Mouse (Mus musculus): ENCODE measurements around the gene Hexim1. TPM values are rescaled to one million over a fixed set of nuclear protein-coding genes. Genes with fewer than 3 reads are reported as not detected.

The Hexim1 gene
- total RNA-seq, 2 experiments from 2014 or later: 23.3 to 23.6 TPM

- DNase-seq (ENCODE audit: low spot score): no peak
Observed at GRCm38 (mm10) chr11:103096979-103097894, 18.8 kb upstream of the Hexim1 start.

GRCm38 (mm10) chr11:103098531-103099190 is 17.4 kb upstream of the Hexim1 start:
- no peak for DNase-seq (ENCODE audit: low spot score)

GRCm38 (mm10) chr11:103099352-103099940 is 16.6 kb upstream of the Hexim1 start:
- no peak for DNase-seq (ENCODE audit: low spot score)

- DNase-seq (ENCODE audit: low spot score): no peak
Observed at GRCm38 (mm10) chr11:103100361-103100760, 15.7 kb upstream of the Hexim1 start.

DNA sequence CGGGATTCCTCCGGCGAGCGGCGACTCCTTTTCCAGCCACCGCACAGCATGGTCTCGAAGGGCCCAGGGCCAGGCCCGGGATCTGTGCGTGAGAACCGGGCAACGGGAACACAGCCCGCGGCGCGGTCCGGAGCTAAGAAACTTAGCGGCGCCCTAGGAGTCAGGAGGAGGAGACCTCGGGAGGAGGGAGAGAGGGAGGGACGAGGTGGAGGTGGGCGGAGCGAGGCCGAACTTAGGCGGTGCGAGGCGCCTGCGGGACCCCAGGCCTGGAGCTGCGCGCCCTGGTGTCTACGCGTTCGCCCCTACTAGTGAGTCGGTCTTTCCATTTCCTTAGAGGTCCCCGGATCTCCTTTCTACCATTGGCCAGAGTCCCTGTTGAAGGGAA is 14.6 kb upstream of the Hexim1 start, which contains the start of the genes Plcd3 and Acbd4:
TSS of gene Plcd3 (minus strand) at position 178 of the 385 bp plus-strand sequence.
TSS of gene Acbd4 (plus strand) at position 202 of the 385 bp plus-strand sequence.
- peak; percentile 91 for DNase-seq (ENCODE audit: low spot score)

- peak; percentile 79 for DNase-seq (ENCODE audit: low spot score)
Observed at GRCm38 (mm10) chr11:103101866-103102501, 14.0 kb upstream of the Hexim1 start.

DNA sequence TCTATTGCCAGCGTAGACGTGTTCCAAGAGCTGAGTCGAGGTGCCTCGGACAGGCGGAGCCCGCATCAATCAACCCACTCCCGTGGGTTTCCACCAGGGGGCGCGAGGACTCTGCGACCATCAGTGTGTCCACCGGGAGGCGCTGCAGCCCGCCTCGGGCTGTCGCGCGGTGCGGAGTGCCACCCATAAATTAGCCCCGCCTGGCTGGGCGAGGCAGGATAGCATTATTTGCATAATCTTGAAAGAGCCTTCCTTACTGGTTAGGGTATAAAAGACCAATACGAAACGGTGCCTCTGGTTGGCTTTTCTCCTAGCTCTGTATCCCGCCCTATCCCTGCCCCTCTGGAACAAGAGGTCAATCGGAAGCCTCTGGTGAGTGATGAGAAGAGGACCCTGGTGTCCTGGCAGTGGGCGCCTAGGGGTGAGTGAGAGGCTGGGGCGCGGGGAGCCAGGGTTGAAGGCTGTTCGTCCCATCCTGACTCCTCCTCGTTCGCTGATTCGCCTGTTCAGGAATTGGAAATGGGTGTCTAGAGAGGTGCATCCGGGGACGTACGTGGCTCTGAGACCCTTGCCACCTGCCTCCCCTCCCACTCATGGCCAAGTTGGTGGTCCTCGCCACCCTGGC is 13.2 kb upstream of the Hexim1 start:
- peak; percentile 98 for DNase-seq (ENCODE audit: low spot score)

DNA sequence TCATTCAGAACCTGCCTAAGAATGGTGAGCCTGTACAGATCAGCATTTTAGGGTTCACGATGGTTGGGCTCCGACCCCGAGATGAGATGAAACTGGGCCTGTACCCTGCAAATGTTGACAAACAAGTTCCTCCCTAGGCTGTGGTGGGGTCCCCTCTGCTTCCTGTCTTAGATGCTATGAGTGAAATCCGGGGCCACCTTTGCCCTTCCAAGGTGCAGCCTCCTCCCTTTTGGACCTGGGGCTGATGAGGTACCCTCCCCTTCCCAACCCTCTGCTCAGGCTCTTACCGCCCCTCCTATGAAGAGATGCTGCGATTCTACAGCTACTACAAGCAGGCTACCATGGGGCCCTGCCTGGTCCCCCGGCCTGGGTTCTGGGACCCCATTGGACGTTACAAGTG is 12.4 kb upstream of the Hexim1 start:
- DNase-seq (ENCODE audit: low spot score): no peak

DNA sequence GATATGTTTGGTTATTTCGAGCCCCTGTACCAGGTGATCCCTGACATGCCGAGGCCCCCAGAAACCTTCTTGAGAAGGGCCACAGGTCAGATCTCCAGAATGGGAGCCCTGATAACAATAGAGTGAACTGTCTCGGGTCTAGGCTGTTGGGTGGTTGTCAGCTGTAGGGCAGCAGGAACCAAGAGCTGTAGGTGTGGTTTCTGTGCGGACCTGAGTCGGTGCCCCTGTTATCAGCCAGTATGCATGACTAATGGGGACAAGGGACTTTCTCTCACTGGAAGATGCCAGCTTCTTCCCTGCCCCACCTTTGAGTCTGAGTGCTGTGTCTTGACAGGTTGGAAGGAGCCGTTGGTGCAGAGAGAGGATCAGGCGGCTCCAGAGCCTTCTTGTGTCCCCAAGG is 11.6 kb upstream of the Hexim1 start:
- no peak for DNase-seq (ENCODE audit: low spot score)

DNA sequence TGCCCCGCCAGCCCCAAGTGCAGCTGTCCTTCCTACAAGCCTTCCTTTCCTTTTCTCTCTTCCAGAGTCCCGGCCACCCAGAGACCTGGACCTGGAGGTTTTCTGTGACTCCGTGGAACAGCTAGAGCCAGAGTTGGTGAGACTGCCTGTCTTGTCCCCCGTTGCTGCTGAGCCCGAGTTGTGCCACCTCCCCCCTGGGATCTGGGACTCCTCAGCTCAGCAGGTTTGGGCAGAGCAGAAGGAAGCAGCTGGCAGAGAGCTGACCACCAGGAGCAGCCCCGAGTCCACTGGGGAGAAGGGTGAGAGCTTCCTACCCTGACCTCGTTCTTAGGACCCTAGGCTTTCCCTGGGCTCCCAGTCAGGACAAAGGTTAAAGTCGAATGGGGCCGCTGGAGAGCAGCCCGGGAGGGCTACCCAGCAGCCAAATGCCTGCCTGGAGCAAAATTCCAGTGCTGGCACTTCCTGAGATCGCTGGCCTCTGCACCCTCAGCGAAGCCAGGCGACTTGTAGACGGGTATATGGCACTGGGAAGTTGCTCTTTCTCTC is 10.8 kb upstream of the Hexim1 start:
- no peak for DNase-seq (ENCODE audit: low spot score)

DNA sequence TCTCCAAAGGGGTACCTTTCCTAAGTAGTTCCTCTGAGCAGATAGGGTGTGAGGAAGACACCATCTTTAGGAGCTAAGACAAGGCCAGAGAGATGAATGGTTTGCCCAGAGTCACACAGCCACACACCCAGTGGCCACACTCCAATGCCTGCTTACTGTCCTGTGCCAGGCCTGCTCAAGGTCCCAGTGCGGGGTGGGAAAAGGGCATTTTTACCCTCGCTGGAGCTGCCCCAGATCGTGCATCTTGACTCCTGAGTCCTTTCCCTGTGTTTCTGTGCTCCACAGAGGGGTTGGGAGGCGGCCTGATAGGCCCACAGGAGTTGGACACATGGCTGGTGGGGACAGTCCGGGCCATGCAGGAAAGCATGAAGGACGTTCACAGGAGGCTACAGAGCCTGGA is 10.2 kb upstream of the Hexim1 start:
- DNase-seq (ENCODE audit: low spot score): no peak

- DNase-seq (ENCODE audit: low spot score): no peak
Observed at GRCm38 (mm10) chr11:103106386-103106785, 9.6 kb upstream of the Hexim1 start.

GRCm38 (mm10) chr11:103111301-103111700 is 4.7 kb upstream of the Hexim1 start:
- DNase-seq (ENCODE audit: low spot score): peak; percentile 21

GRCm38 (mm10) chr11:103111881-103112551 is 4.0 kb upstream of the Hexim1 start:
- DNase-seq (ENCODE audit: low spot score): peak; percentile 79

DNA sequence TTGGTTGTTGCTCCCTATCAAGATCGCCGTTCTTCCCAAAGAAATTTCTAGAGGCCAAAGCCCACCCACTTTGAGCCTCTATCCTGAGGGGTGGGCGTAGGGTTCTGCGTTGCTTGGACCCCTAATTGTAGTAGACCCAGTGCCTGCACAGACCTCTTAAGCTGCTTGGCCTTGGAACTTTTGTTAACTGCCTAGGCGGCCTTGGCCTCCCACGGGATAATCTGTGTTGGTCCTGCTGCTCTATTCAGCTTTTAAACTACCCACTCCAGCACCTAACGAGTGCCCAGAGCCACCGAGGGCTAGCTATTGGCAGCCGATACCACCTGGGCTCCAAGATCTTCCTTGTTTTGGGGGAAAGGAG is 3.5 kb upstream of the Hexim1 start:
- no peak for DNase-seq (ENCODE audit: low spot score)

GRCm38 (mm10) chr11:103113005-103113404 is 3.0 kb upstream of the Hexim1 start:
- no peak for DNase-seq (ENCODE audit: low spot score)

DNA sequence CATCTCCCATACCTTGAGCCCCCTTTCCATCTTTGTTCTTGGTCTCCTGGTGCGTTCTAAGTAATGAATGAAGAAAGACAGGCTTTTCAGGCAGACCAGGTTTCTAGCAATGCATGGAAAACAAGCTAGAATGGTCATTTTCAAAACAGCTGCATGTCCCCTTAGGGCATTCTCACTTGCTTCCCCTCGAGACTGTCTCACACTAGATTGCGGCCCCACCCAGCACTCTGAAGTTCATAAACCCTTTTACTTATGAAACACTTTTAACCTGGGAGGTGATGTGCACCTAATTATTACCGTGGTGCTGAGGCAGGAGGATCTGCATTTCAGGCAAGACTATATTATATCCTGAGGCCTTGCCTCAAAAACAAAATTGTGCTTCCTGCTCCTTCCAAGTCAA is 2.3 kb upstream of the Hexim1 start:
- no peak for DNase-seq (ENCODE audit: low spot score)

DNA sequence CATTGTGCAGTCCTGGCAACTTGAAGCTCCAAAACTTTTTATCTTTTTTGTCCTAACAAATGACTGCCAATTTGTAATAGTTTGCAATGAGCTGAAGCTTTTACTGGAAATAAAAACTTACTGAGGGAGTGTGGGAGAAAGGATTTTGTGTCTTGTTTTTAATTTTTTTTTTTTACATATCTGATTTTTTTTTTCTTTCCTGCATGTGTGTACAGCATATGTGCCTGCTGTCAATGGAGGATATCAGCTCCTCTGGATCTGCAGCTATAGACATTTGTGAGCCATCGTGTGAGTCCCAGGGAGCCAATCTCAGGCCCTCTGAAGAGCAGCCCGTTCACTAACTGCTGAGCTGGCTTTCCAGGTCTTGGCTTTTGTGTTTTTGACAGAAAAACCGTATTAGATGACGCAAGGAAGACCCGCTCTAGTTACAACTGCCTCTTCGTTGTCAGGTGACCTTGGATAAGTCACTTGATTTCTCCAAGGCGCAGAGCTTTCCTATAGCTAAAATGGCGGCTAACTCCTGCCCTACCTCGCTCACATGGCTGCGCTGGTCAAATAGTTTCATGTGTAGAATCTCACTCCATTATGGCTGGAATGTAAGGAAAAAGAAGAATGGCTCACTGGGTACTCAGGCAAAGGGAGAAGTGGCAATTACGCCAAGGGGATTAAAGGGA is 1.6 kb upstream of the Hexim1 start:
- no peak for DNase-seq (ENCODE audit: low spot score)

- peak; percentile 81 for DNase-seq (ENCODE audit: low spot score)
Observed at GRCm38 (mm10) chr11:103115163-103116007, 646 bp upstream of the Hexim1 start.
